Mouse (Mus musculus): ENCODE data around the gene Dennd4c. TPM values are rescaled to one million over a fixed set of nuclear protein-coding genes. Genes with fewer than 3 reads are reported as not detected.

Gene Dennd4c
- total and polyA plus RNA-seq, 3 experiments: 4.0 to 4.6 (median 4.2) TPM

GRCm38 (mm10) chr4:86874146-86874847 is 125.9 kb downstream of the Dennd4c start, which contains the start of gene Acer2:
Acer2 (plus strand) TSS chr4:86874396.
- H3K9me3 ChIP-seq (replicated peaks; ENCODE audit: low read length): peaks cover 5% of the 10 kb centered on the region
- peaks cover 6 to 14% of the 10 kb centered on the region in 2 experiments for H3K4me1 ChIP-seq (ENCODE audit: control insufficient read depth in 1 of 2, insufficient read depth in 2 of 2)
- in situ Hi-C loops (cut with MboI; ENCODE audit: low pct_ligation_motif_present, low pct_unique_long_range_greater_than_20kb, low sequenced_read_pairs): no loop called here
- TF ChIP-seq MXI1 (IDR thresholded peaks at IDR 0.05; ENCODE audit: low read depth, low read length) (0 out of 2 replicates have a peak, but pooled peaks have one; percentile 21), USF2 (conservative IDR thresholded peaks at IDR 0.05; ENCODE audit: low read depth, low read length) (no peak), POLR2A (IDR thresholded peaks at IDR 0.05; ENCODE audit: low read depth, low read length) (peak; percentile 55), UBTF (IDR thresholded peaks at IDR 0.05; ENCODE audit: low read depth, low read length) (0 out of 2 replicates have a peak, but pooled peaks have one; percentile 43), SIN3A (IDR thresholded peaks at IDR 0.05; ENCODE audit: low read length) (no peak), CHD2 (IDR thresholded peaks at IDR 0.05; ENCODE audit: low read length) (no peak), HCFC1 (IDR thresholded peaks at IDR 0.05; ENCODE audit: low read depth, low read length) (no peak), TCF12 (IDR thresholded peaks at IDR 0.05; ENCODE audit: low read depth, low read length) (no peak), GABPA (IDR thresholded peaks at IDR 0.05; ENCODE audit: insufficient replicate concordance, low read depth, low read length) (no peak), IRF4 (IDR thresholded peaks at IDR 0.05; ENCODE audit: low read depth, low read length) (no peak), CTCF (conservative IDR thresholded peaks at IDR 0.05 in 1 of 2, IDR thresholded peaks at IDR 0.05 in 1 of 2; ENCODE audit: low read depth in 2 of 2, low read length in 2 of 2) (peak in 1 of 2 experiments; percentile 7; a peak in 1 of 4 replicates), PAX5 (IDR thresholded peaks at IDR 0.05; ENCODE audit: low read length) (no peak), TBP (conservative IDR thresholded peaks at IDR 0.05; ENCODE audit: low read depth, low read length) (no peak), MAFK (IDR thresholded peaks at IDR 0.05; ENCODE audit: insufficient replicate concordance, low read length) (no peak)
- H3K4me3 ChIP-seq (replicated peaks in 1 of 3; ENCODE audit: low read depth in 2 of 3, low read length in 2 of 3, poor library complexity in 1 of 3): peak within 1 kb of the TSS; percentile 35 to 89 (median 53)
- no peak within 1 kb of the TSS for H3K27ac ChIP-seq (ENCODE audit: insufficient read depth, low read depth)
- DNase-seq (ENCODE audit: extremely low read depth): peak; percentile 82
- peak within 1 kb of the TSS; percentile 91 for H3K4me2 ChIP-seq (ENCODE audit: insufficient read depth, low read depth, poor library complexity, severe bottlenecking)
- dilution Hi-C loops (cut with MboI; ENCODE audit: extremely low pct_ligation_motif_present, extremely low pct_unique_long_range_greater_than_20kb, low sequenced_read_pairs): no loop called here
- H3K36me3 ChIP-seq (replicated peaks in 1 of 2; ENCODE audit: control insufficient read depth in 1 of 2, insufficient read depth in 1 of 2, low read length in 1 of 2): no peaks in the 10 kb centered on the region
- H3K27me3 ChIP-seq (replicated peaks): peaks cover 15% of the 10 kb centered on the region
- H3K79me2 ChIP-seq (replicated peaks; ENCODE audit: control insufficient read depth, extremely low read depth, insufficient read depth, poor library complexity, severe bottlenecking): no peaks in the 10 kb centered on the region
- peak within 1 kb of the TSS; percentile 34 for H3K9ac ChIP-seq (ENCODE audit: insufficient read depth, low read depth)

- H3K4me3 ChIP-seq (replicated peaks in 1 of 3; ENCODE audit: low read depth in 2 of 3, low read length in 2 of 3, poor library complexity in 1 of 3): no peak overlapping the region
- DNase-seq (ENCODE audit: extremely low read depth): no peak
- no peak overlapping the region for H3K27ac ChIP-seq (ENCODE audit: insufficient read depth, low read depth)
- dilution Hi-C loops (cut with MboI; ENCODE audit: extremely low pct_ligation_motif_present, extremely low pct_unique_long_range_greater_than_20kb, low sequenced_read_pairs): no loop called here
- no peak for TF ChIP-seq E2F4 (IDR thresholded peaks at IDR 0.05; ENCODE audit: insufficient replicate concordance, low read depth, low read length)
- in situ Hi-C loops (cut with MboI; ENCODE audit: low pct_ligation_motif_present, low pct_unique_long_range_greater_than_20kb, low sequenced_read_pairs): no loop called here
- H3K9me3 ChIP-seq (replicated peaks; ENCODE audit: low read length): no peaks in the 10 kb centered on the region
- H3K4me2 ChIP-seq (ENCODE audit: insufficient read depth, low read depth, poor library complexity, severe bottlenecking): no peak overlapping the region
- H3K27me3 ChIP-seq (replicated peaks): peaks cover 14% of the 10 kb centered on the region
- peaks cover 0 to 3% of the 10 kb centered on the region in 2 experiments; a peak in 2 of 4 replicates for H3K4me1 ChIP-seq (ENCODE audit: control insufficient read depth in 1 of 2, insufficient read depth in 2 of 2)
- no peaks in the 10 kb centered on the region for H3K79me2 ChIP-seq (replicated peaks; ENCODE audit: control insufficient read depth, extremely low read depth, insufficient read depth, poor library complexity, severe bottlenecking)
- no peaks in the 10 kb centered on the region for H3K36me3 ChIP-seq (replicated peaks in 1 of 2; ENCODE audit: control insufficient read depth in 1 of 2, insufficient read depth in 1 of 2, low read length in 1 of 2)
- no peak overlapping the region for H3K9ac ChIP-seq (ENCODE audit: insufficient read depth, low read depth)
These were observed 131.1 kb downstream of the Dennd4c start for GRCm38 (mm10) chr4:86879477-86879876.
